Mouse (Mus musculus) testis, adult 2 months (tissue): ENCODE measurements around the gene Ablim1. TPM values are rescaled to one million over a fixed set of nuclear protein-coding genes. Genes with fewer than 3 reads are reported as not detected.

ENCODE experiments used
- H3K27ac ChIP-seq: fragments of 200-500 bp; 2 replicates; pipeline ENCODE4 v1.5.1; 2012; ENCODE audit warnings: low read depth, low read length; ENCODE audit not compliant: control insufficient read depth, insufficient read depth
- H3K27me3 ChIP-seq: fragments of 200-500 bp; 2 replicates; pipeline ENCODE4 v1.6.1; 2012; ENCODE audit warnings: mild to moderate bottlenecking, low read length, moderate library complexity; ENCODE audit not compliant: control insufficient read depth, insufficient read depth
- H3K36me3 ChIP-seq: fragments of 200-500 bp; 2 replicates; pipeline ENCODE4 v1.6.1; 2012; ENCODE audit warnings: mild to moderate bottlenecking, low read length; ENCODE audit not compliant: control insufficient read depth, insufficient read depth
- H3K4me1 ChIP-seq: fragments of 200-500 bp; 2 replicates; pipeline ENCODE4 v1.6.1; 2012; ENCODE audit warnings: low read length; ENCODE audit not compliant: control insufficient read depth, insufficient read depth
- H3K4me3 ChIP-seq: fragments of 200-500 bp; 2 replicates; pipeline ENCODE4 v1.5.1; 2012; ENCODE audit warnings: low read depth, mild to moderate bottlenecking, low read length, moderate library complexity, mixed read lengths; ENCODE audit not compliant: control insufficient read depth
- CTCF ChIP-seq: fragments of 200-500 bp; IDR thresholded peaks from 2 replicates; pipeline ENCODE4 v1.5.1; 2012; ENCODE audit warnings: low read depth, mild to moderate bottlenecking, inconsistent platforms, low read length, moderate library complexity; ENCODE audit not compliant: control insufficient read depth, insufficient read depth, insufficient replicate concordance
- POLR2A ChIP-seq: fragments of 200-500 bp; IDR thresholded peaks from 2 replicates; pipeline ENCODE4 v1.6.1; 2012; ENCODE audit warnings: low read depth, mild to moderate bottlenecking, inconsistent platforms, low read length, moderate library complexity; ENCODE audit not compliant: control insufficient read depth
- polyA plus RNA-seq: library from polyadenylated mRNA; depleted of rRNA; stranded (reverse); fragments of >200 nt; gene quantifications from 2 replicates; pipeline ENCODE4 v1.2.3, GENCODE M21; 2012

Ablim1 gene
- polyA plus RNA-seq, 1 experiment, result 3.0 TPM

DNA sequence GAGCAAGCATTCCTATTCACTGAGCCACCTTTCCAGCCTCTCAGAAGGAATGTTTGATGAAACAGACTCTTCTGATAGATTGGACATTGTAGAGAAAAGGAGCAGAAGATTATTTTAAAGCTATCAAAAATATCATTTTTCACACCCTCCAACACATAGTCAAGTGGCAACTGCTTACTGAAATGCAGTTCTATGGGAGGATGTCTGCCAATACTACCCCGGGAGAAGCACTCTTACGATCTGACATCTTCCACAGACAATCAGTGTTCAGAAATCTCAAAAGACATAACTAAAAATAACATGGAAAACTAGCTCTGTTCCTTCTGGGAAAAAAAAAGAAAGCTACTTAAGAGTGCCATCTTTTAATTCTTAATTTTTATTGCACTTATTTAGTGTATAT lies 149.8 kb downstream of the Ablim1 start:
- Histone ChIP-seq H3K36me3 (no peaks in the 10 kb centered on the region), H3K27me3 (no peaks in the 10 kb centered on the region), H3K27ac (no peak overlapping the region), H3K4me3 (no peak overlapping the region), H3K4me1 (peaks cover 3% of the 10 kb centered on the region; the same call in 1 of the 2 replicates)
- TF ChIP-seq CTCF, result no peak
- no peak for TF ChIP-seq POLR2A

DNA sequence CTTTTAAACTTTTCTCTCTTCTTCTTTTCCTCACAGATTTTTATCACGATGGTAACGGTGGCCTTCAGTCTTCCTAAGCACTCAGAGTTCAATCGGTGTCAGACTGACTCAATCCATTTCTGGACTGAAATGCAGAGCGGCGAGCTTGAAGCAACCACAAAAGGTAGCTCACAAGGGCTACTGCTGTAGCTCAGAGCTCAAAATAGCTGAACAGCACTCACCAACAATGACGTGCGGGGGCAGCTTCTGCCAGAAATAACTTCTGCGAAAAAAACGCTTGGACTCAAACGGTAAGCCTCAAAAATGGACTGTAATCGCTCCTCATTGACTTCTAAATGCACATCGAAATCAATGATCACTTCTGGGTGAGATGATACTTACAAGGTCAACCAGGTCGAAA lies 151.4 kb downstream of the Ablim1 start:
- no peak overlapping the region for H3K4me3 ChIP-seq
- TF ChIP-seq CTCF, result no peak
- no peak for TF ChIP-seq POLR2A

DNA sequence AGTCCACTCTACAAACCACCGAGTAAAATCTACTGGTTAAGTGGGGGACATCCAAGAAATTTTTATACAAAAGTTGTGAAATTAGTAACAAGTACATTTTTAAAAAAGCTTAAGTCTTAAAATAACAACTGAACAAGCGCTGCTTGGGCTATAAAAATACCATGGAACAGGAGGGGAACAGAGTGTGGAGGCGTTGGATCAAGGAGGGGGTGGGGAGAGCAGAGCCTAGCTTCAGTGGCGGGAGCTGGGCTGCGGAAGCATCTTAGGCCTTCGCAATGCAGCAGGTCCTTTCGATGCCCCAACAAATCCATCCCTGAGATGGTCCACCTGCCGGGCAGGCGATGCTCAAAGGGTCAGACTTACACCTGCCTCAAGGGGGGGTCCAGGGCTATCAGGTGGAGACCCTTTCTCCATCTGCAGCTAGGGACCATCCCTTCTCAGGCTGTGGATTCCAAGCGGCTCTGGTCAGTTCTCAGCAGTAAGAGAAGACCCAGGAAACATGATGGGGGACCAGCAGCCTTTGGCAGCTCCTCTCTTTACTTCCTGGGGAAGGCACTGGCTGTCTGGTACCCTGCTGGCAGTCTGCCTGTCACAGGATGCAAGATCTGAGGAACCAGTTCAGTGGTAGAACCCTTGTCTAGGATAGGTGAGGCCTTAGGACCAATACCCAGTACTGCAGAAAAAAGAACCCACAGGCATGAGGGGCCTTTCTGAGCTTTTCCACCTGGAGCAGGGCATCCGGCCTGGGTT lies 152.6 kb downstream of the Ablim1 start:
- H3K4me3 ChIP-seq, result no peak overlapping the region
- H3K27ac ChIP-seq, result no peak overlapping the region
- H3K4me1 ChIP-seq, result peaks cover 3% of the 10 kb centered on the region; the same call in 1 of the 2 replicates
- H3K36me3 ChIP-seq, result no peaks in the 10 kb centered on the region
- no peaks in the 10 kb centered on the region for H3K27me3 ChIP-seq
- TF ChIP-seq POLR2A, result no peak
- no peak for TF ChIP-seq CTCF

More for the DNA sequence above, 151.4 kb downstream of the Ablim1 start:
- Histone ChIP-seq H3K27ac (no peak overlapping the region), H3K27me3 (no peaks in the 10 kb centered on the region), H3K4me1 (peaks cover 3% of the 10 kb centered on the region; the same call in 1 of the 2 replicates), H3K36me3 (no peaks in the 10 kb centered on the region)

DNA sequence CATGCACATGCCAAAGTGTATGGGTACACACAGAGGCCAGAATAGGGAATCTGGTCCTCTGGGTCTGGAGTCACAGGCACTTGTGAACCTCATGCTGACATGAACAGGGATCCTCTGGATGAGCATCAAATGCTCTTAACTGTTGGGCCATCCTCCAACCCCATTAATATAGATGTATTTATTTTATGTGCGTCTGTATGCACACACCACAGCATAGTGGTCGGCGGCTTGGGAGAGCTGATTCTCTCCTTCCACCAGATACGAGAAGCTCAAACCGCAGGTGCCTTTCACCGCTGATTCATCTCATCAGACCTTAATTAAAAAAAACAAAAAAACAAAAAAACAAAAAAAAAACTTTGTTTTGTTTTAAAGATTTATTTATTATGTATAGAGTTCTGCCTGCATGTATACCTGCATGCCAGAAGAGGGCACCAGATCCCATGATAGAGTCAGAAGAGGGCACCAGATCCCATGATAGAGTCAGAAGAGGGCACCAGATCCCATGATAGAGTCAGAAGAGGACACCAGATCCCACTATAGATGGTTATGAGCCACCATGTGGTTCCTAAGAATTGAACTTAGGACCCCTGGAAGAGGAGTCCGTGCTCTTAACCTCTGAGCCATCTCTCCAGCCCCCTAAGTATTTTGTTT lies 153.6 kb downstream of the Ablim1 start:
- TF ChIP-seq POLR2A (no peak), CTCF (no peak)
- H3K4me3 ChIP-seq, result no peak overlapping the region
- no peak overlapping the region for H3K27ac ChIP-seq
- peaks cover 3% of the 10 kb centered on the region; the same call in 1 of the 2 replicates for H3K4me1 ChIP-seq
- no peaks in the 10 kb centered on the region for H3K36me3 ChIP-seq
- H3K27me3 ChIP-seq, result no peaks in the 10 kb centered on the region

DNA sequence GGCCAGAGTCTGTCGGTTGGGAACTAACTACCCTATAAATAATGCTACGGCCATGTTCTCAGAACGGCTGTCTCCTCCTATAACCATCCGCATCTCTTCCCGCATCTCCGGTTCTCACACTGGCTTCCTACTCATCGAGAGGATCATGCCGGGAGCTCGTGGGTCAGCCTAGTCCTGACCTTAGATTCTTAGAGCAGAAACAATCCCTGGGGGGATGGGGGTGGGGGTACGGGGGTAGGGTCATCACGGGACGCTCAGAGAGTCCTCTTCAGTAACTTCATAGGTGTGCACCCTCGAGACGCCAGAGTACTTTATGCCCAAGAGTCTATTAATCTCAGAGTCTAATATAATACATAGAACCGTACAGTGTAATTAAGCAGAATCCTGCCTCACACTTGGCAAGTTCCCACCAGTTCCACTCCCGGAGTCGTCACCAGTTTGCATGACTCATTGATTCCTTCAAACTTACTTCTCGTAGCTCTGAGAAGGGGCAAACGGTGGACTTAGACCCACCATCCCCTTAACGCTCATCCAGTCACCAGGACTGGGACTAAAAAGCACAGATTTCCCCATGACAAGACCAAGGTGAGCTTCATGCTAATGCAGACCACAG lies 156.9 kb downstream of the Ablim1 start:
- Histone ChIP-seq H3K4me3 (no peak overlapping the region), H3K4me1 (peaks cover under 1% of the 10 kb centered on the region; the same call in 1 of the 2 replicates), H3K27me3 (no peaks in the 10 kb centered on the region), H3K27ac (no peak overlapping the region), H3K36me3 (no peaks in the 10 kb centered on the region)
- no peak for TF ChIP-seq CTCF
- no peak for TF ChIP-seq POLR2A

DNA sequence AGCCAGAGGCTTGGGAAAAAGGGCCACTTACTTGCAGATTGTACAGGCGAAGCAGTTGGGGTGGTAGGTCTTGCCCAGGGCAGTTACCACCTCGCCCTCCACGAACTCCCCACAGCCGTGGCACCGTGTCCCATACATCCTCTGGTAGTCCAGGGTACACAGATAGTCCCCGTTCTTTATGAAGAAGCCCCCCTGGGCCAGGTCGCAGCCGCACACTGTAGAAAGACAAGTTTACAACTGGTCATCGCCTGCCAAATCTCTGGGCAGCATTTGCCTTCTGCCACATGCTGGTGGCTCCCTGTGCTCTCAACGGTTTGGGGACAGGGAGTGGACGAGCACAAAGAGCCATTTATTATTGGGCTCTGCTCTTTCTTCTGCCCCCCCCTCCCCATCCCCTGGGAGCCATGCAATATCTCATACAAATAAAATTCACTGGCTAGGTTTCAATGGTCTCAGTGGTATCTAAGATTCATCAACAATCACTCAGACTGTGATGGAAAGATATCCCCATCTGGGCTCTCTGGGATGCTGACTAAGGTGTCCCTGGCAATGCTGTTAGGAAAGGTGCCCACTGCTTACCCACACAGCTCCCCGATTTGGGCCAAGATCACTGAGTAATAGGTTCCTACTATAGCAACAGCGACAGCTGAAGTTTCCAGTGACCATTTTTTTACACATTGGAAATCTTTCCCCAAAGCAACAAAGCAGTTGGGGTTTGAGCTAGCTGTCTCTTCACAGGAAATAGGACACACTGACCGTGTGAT lies 159.4 kb downstream of the Ablim1 start:
- H3K27ac ChIP-seq, result no peak overlapping the region
- no peaks in the 10 kb centered on the region for H3K4me1 ChIP-seq
- no peaks in the 10 kb centered on the region for H3K27me3 ChIP-seq
- no peak overlapping the region for H3K4me3 ChIP-seq
- TF ChIP-seq CTCF (no peak), POLR2A (no peak)
- H3K36me3 ChIP-seq, result no peaks in the 10 kb centered on the region

DNA sequence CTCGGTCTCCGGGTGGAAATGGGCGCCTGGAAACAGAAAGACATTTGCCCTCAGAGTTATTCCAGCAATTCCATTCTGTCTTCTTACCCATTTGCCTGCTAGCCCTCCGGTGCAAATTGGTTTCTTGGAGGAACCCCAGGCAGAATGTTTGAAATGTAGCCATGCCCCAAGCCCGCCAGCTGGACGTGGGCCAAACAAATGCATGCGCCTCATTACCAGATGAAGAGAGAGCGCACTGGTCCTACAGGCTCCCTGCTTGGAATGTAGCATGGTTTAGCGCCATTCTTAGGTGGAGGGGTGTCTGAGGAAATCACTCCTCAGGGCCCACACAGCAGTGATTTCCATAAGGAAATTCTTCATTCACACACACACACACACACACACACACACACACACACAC lies 162.4 kb downstream of the Ablim1 start:
- H3K27me3 ChIP-seq, result no peaks in the 10 kb centered on the region
- no peaks in the 10 kb centered on the region for H3K36me3 ChIP-seq
- no peak overlapping the region for H3K4me3 ChIP-seq
- no peak overlapping the region for H3K27ac ChIP-seq
- TF ChIP-seq CTCF, result no peak
- no peak for TF ChIP-seq POLR2A
- H3K4me1 ChIP-seq, result no peaks in the 10 kb centered on the region; the same call in 1 of the 2 replicates
